Mouse (Mus musculus): ENCODE data around the gene Clec11a. TPM values are rescaled to one million over a fixed set of nuclear protein-coding genes. Genes with fewer than 3 reads are reported as not detected.

Gene Clec11a
- total RNA-seq, 2 experiments from 2014 or later: 0.87 to 1.0 TPM

DNA sequence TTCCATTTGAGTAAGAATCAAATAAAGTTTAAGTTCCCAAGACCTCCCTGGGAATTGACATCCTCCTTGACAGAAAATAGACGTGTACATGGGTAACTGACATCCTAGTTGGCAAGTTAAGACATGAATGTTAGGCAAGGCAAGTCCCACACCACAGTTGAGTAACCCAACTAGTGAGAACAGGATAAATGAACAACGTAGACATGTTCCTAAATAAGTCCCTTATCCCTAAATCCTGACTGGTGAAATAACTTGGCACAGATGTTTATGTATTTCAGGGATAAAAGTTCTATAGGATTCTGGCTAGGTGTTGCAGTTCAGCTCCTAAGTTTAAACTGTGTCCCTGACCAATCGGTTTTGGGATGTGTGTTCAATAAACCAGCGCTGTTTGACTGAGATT is 15.7 kb downstream of the Clec11a start:
- no peak for DNase-seq (ENCODE audit: low spot score)
- intact Hi-C loops (cut with DNase I): no loop called here

- intact Hi-C loops (cut with DNase I): no loop called here
- no peak for DNase-seq (ENCODE audit: low spot score)
Observed at GRCm38 (mm10) chr7:44287760-44288159, 18.9 kb downstream of the Clec11a start.

- no peak for DNase-seq (ENCODE audit: low spot score)
- intact Hi-C loops (cut with DNase I): no loop called here
Observed at GRCm38 (mm10) chr7:44281586-44281985, 25.1 kb downstream of the Clec11a start.

DNA sequence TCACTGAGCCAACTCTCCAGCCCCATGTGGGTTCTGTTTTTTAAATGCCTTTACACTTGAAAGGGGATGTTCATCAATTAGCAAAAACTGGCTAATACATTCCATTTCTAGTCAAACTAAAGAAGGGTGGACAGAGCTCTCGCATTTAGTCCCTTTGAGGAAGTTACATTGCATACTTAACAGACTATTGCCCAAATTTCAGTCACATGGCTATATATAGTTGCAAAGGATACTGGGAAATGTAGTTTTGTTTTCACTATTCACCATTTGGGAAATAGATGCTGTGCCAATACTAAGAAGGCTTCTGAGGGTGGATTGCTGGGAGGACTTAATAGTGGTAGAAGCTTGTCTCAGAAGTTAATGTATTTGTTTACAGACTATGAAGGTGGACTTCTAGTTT is 25.7 kb downstream of the Clec11a start:
- intact Hi-C loops (cut with DNase I): no loop called here
- no peak for DNase-seq (ENCODE audit: low spot score)

- DNase-seq (ENCODE audit: low spot score): no peak
Observed at GRCm38 (mm10) chr7:44277250-44277622, 29.5 kb downstream of the Clec11a start.

DNA sequence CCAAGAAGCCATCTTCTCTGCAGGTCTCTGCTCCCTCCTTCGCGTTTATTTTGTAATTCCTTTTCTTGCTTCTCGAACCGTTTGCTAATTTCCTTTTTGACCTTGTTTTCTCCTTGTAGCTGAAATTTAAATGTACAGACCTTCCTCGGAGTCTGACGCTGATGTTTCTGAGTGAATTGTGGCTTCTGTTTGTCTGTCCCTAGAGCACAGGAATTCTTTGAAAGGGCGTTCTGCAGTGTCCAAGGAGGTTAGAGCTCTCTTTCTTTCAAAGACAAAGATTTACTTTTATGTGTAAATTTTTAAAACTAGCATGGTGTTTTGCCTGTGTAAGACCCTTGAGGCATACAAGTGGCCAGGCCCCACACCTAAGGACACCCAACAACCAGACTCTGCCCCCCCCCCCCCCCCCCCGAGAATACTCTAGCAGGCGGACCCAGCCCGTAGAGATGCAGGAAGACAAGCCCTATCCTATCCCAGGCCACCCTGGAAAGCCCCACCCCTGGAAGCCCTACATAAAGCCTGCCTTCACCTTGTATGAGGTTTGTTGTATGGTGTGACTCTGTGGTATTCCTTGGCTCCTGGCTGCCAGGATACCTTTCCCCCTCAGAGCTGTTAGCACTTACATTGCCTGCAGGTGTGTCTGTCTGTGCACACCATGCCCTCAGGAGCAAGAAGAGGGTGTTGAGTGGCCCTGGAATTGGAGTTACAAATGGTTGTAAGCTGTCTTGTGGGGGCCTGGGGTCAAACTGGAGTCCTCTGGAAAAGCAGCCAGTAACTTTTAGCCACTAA is 30.0 kb downstream of the Clec11a start:
- DNase-seq (ENCODE audit: low spot score): no peak
- intact Hi-C loops (cut with DNase I): no loop called here

More at GRCm38 (mm10) chr7:44277250-44277622, 29.5 kb downstream of the Clec11a start:
- intact Hi-C loops (cut with DNase I): no loop called here

DNA sequence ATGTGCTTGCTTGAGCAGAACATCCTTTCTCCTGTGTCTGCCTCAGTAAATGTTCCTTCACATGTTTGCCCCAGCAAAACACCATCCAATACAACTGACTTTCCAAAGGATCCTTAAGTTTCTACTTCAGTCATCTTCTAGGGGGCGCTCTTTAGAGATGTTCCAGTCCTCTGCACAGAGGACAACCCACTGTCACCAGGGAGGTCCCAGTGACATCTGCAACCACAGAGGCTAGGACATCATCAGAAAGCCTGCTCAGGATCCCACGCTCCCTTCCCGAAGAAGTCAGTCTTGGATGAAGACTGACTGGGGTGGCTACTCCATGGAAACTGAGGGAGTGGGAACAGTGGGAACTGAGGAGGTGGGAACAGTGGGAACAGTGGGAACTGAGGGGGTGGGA is 31.2 kb downstream of the Clec11a start:
- intact Hi-C loops (cut with DNase I): no loop called here

GRCm38 (mm10) chr7:44274096-44274495 is 32.6 kb downstream of the Clec11a start:
- intact Hi-C loops (cut with DNase I): no loop called here
- no peak for DNase-seq (ENCODE audit: low spot score)

More for the DNA sequence above, 31.2 kb downstream of the Clec11a start:
- DNase-seq (ENCODE audit: low spot score): no peak

DNA sequence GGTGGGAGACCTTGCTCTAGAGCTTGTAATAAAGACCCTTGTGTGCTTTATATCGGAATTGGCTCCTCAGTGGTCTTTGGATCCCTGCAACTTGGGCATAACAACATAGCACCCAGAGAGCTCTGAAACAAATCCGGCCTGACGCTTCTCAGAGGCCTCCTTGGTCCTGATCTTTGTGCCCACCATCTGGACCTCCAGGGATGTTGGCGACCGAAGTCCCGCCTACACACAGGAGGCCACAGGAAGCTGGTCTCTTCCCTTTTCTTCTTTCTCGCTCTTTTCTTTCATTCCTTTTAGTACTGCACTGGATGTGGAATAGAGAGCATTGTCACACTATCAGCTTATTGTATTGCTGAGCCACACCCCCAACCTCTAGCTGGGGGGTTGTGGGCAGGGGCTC is 33.3 kb downstream of the Clec11a start:
- DNase-seq (ENCODE audit: low spot score): no peak
- intact Hi-C loops (cut with DNase I): no loop called here

- intact Hi-C loops (cut with DNase I): no loop called here
- no peak for DNase-seq (ENCODE audit: low spot score)
Observed at GRCm38 (mm10) chr7:44272546-44272945, 34.2 kb downstream of the Clec11a start.

GRCm38 (mm10) chr7:44271309-44271708 is 35.4 kb downstream of the Clec11a start:
- intact Hi-C loops (cut with DNase I): no loop called here
- DNase-seq (ENCODE audit: low spot score): no peak

GRCm38 (mm10) chr7:44269397-44269796 is 37.3 kb downstream of the Clec11a start:
- DNase-seq (ENCODE audit: low spot score): no peak
- intact Hi-C loops (cut with DNase I): no loop called here

- DNase-seq (ENCODE audit: low spot score): no peak
- intact Hi-C loops (cut with DNase I): no loop called here
Observed at GRCm38 (mm10) chr7:44268117-44268516, 38.6 kb downstream of the Clec11a start.

DNA sequence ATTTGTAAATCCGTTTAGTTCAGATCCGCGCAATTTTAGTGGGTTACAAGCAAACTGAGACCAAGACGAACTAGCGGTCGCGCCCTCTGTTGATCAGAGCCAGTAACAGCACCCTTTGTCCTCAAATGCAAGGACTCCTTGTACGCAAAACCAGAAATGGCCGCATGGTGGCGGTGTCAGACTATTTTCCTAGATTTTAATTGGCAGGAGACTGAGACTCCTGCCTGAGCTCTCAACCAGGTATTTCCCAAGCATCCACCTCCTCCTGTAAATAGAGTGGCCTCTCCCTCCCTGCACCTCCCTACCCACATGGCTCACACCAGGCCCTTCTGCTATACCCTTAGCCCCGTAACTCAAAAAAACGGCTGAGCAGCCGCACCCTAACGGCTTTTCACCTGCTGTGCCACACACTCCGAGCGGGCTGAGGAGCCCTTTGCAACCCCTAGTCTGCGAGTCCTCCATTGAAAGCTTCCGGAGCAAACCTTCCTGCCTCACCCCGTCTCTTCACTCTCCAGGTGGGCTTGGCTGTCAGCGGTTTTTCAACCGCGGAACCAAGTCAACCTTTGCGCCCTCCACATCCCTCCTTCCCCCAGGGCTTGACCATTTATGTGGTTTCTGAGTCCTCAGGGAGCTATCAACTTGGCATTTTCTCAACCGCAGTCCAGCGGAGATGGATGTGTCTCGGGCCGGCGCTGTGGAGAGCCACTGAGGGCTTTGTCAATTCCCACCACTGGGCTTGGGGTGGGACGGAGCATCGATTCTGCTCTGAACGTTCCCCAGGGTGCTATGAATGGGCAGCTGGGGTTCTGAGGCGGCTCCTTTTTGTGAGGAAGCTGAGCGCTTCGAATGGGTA is 43.7 kb downstream of the Clec11a start:
- peak; percentile 70 for DNase-seq (ENCODE audit: low spot score)
- intact Hi-C loops (cut with DNase I): loop anchor here (1.0 to 5.0 kb wide), 3 partner anchors 39 to 222 kb away; no protein-coding TSS in a partner anchor

GRCm38 (mm10) chr7:44261147-44261546 is 45.6 kb downstream of the Clec11a start, which contains the start of gene Gm15517:
Gm15517 (plus strand) TSS chr7:44261447.
- intact Hi-C loops (cut with DNase I): loop anchor here (5.0 kb wide), 1 partner anchor 41 kb away; no protein-coding TSS in a partner anchor
- DNase-seq (ENCODE audit: low spot score): no peak

GRCm38 (mm10) chr7:44260410-44260809 is 46.3 kb downstream of the Clec11a start:
- DNase-seq (ENCODE audit: low spot score): no peak
- intact Hi-C loops (cut with DNase I): loop anchor here (5.0 kb wide), 1 partner anchor 42 kb away; no protein-coding TSS in a partner anchor

- no peak for DNase-seq (ENCODE audit: low spot score)
- intact Hi-C loops (cut with DNase I): no loop called here
Observed at GRCm38 (mm10) chr7:44257278-44257677, 49.4 kb downstream of the Clec11a start, which contains the start of gene Acp4. Acp4 (minus strand) TSS chr7:44257378.

DNA sequence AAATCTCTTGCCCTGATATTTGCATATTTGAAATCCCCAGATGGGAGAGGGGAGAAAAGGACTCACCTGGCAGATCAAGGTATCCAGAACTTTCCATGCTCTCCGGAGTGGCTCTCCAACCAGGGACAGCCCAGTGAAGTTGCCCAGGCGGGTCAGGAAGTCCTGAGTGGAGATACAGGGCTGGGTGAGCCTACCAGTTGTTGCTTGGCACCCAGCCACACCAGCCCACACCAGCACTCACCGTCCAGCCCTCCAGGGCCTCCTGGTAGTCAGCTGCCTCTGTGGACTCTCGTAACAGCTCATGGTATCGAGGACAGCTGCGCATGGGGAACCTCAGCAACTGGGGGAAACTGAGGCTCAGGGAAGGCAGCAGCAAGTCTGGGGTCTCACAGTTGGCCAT is 51.8 kb downstream of the Clec11a start:
- no peak for DNase-seq (ENCODE audit: low spot score)
- intact Hi-C loops (cut with DNase I): no loop called here

GRCm38 (mm10) chr7:44253023-44253616 is 53.6 kb downstream of the Clec11a start:
- no peak for DNase-seq (ENCODE audit: low spot score)
- intact Hi-C loops (cut with DNase I): no loop called here
